Mouse (Mus musculus) heart, postnatal 4 days (tissue): ENCODE measurements at regions not wholly inside any gene's neighbourhood (a gene's known extent, or its start where the extent isn't known, plus 50 kb on each side); places are given as distances from the start of the nearest gene placed in this dataset.

Experiments
- DNase-seq: peaks from one replicate; pipeline ENCODE4 v3.0.0; 2021

GRCm38 (mm10) chr13:84761821-84762220 is 427.4 kb upstream of the Ccnh start:
- DNase-seq = no peak

GRCm38 (mm10) chr13:84763916-84764315 is 425.3 kb upstream of the Ccnh start:
- no peak for DNase-seq

DNA sequence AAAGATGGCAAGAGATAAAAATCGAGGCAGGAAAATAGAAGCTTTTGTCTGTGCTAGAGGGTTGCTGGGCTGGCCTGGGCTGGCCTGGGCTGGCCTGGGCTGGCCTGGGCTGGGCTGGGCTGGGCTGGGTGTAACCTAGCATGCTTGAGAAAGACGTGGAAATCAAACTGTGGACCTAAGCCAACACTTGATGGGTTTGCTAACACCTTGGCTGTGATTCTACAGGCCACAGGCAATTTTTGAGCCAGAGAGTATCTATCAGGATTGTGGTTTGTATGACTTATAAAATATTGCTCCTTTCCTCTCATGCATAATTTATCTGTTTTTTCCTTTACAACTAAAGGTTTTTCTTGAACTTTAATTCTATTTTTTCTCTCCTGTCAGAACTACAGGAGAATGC is 417.3 kb upstream of the Ccnh start:
- DNase-seq = no peak

GRCm38 (mm10) chr13:84783017-84783937 is 405.9 kb upstream of the Ccnh start:
- DNase-seq = no peak

DNA sequence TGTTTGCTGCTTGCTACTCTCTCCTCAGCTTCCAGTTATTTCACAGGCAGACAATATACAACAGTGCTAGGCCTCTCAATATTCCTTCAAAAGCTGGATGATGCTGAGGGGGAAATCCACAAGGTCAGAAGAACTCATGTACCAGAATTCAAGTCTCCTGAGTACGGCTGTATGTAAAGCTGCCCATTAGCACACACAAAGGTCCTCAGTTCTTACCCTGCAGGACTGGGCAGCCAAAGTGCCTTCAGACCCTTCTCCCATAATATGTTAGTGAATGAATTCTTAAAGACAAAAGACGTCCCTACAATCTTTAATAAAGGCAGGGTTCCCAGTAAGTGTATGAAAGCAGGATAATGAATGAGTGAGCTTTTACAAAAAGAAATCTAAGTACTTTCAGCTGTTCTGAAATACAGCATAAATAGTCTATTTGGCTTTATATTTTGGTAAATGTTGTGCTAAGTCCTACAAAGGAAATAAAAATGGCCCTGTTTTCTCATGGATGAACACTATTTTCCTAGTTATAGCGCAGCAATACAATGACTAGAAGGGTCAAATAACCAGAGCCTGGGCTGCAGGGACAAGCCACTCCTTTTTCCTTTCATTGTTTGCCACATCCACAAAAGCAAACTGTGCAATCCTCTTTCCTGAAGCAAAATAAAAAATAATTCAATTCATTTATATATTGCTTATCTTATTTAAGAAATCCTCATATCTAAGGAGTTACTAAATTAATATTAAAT is 384.8 kb upstream of the Ccnh start:
- DNase-seq = no peak

DNA sequence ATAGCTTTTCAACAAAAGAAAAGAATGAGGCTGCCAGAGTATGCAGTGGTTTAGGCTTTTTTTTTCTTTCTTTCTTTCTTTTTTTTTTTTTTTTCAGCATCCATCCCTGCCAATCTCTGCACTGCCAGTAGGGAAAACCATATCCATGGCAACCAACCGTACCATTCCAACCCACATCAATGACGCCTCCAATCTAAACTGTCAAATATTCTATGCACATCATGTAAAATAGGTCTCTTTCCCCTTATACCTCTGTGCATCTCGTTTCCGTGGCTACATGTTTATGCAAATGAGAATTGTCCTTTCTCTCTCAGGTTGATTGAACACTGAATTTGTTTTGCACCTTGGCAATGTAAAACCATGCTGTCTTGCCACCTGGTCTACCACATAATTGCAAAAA is 384.0 kb upstream of the Ccnh start:
- no peak for DNase-seq

DNA sequence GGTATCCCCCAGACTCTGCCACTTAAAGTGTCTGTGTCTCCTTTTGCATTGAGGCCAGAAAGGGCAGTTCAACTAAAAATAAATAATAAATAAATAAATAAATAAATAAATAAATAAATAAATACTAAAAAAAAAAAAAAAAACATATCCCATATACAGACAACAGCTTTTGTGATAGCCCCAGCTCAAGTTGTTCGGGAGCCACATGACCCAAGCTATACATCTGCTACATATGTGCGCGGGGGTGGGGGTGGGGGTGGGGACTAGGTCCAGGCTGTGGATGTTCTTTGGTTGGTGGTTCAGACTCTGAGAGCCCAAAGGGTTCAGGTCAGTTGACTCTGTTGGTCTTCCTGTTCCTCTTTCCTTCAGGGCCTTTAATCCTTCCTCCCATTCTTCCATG is 379.6 kb upstream of the Ccnh start:
- no peak for DNase-seq
